Mouse (Mus musculus): ENCODE data around the gene Cdr2l.

Gene Cdr2l

DNA sequence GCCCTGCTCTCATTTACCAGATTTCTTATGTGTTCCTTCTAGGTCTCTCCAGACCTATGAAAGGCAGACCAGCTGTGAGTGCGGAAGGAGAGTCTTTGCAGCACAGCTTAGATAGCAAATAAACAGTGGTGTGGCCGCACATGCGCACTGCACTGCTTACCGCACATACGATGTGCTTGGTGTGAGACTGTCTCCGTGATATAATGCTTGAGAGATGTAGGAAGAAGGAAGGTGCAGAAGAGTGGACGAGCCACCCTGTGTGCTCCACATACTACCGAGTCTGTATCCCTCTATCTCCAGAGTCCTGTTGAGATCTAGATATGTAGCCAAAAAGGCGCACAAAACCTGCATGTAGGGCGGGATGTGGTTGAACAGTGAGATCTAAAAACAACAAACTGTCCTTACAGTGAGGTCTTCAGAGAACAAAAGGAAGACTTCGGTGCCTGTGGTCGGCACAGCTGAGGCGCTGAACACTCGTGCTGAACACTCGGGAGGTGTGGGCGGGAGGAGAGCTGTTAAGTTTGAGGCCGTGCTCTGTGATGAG lies 25.2 kb downstream of the Cdr2l start:
- DNase-seq (ENCODE audit: low spot score), result no peak

DNA sequence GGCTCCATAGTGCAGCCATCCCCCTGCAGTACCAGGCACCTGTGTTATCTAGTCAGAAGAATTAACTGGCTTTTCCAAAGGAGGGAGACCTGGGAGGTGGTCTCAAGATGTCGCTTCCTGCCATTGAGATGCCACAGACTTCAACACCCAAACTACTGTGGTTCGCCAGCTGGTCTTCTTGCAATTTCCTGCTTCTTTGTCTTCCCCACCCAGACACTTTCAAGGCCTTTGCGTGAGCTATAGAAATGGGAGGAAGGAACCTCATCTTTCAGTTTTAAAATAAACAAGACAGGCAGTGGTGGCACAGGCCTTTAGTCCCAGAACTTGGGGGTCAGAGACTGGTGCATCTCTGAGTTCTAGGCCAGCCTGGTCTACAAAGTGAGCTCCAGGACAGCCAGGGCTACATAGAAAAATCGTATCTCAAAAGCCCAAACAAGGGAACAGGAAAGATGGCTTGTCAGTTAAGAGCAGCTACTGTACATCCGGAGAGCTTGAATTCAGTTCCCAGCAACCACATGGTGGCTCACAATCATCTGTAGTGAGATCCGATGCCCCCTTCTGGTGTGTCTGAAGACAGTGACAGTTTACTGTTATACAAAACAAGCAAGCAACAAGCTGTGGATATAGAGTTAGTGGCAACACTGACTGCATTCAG lies 26.7 kb downstream of the Cdr2l start:
- DNase-seq (ENCODE audit: low spot score), result no peak

DNA sequence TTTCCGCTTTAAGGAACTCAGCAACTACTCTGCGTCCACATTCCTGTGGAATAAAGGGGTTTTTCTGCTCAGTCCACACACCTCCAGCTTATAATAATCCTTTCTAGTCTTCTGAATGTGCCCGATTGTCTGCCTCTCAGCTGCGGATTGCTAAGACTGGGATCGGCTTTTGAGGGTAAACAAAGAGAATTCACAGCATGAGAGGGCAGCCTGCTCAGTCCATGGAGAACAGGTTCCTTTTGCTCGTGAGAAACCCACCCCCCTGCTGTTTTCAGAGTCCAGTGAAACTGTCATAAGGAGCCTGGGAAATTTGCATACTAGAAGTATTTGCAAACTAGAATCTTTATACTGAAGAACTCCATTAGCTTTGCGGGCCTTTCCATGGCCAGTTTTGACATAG lies 27.8 kb downstream of the Cdr2l start:
- no peak for DNase-seq (ENCODE audit: low spot score)

DNA sequence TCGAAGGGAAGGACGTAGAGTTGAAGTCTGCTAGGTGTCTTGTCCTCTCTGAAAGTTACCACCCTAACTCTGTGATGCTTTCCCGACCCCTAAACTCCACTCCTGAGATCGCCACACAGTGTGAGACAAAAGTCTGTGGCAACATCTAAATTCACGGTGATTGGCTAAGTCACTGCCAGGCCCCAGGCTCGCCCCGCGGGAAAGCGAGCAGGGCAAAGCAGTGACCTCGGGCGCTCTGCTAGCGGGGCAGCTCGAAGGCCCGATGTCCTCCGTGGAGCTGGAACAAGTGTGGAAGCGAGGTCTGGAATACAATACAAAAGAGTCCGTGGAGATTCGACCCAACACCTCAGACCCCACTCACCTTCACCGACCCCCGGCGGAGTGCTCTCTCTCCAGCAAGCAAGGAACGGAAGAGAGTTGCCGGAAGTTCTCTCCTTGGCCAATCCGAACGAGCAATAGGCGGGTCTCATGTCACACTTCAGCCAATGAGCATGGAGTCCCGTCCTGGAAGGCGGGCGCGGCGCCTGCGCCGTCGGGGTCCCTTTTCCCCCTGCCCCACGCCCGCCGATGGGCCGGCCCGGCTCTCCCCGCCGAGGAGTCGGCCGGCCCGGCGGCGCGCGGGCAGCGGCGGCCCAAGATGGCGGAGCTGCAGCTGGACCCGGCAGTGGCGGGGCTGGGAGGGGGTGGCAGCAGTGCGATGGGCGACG lies 38.0 kb downstream of the Cdr2l start, which contains the start of the genes Atp5h and Kctd2:
Gene Atp5h, minus strand, starts transcription at position 432 of the 707 bp plus-strand sequence.
Gene Kctd2, plus strand, starts transcription at position 598 of the 707 bp plus-strand sequence.
- DNase-seq (ENCODE audit: low spot score), result peak; percentile 96

DNA sequence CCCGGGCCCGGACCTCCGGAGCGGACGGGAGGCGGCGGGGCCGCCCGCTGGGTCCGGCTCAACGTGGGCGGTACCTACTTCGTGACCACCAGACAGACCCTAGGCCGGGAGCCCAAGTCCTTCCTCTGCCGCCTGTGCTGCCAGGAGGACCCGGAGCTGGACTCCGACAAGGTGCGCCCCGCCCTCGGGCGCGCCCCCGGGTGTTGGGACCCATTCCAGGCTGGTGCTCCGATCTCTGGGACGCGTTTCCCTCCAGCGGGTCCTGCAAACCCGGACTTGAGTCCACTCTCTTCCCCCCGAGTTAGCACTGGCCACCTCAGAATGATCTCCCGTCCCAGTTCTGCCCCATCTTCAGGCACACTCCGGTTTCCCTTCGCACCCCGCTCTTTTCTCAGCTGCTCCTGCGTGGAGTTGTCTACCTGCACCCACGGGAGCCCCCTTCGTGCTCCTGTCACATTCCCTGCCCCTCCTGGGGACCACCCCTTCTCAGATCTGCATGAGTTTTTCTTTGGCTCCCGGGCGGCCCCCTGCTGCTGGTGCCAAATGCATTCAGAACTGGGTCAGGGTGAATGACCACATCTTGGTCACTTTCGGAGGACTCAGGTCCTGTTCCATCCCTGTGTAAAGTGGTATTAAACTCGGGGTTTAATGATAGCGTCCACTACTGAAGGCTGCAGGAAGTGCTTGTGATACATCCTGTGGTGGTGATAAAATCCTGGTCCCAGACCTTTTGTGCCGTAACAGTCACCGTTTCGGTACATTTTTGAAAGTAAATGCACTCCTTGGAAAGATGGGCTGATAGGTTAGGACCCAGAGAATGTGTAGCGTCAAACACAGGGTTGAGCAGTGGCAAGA lies 38.8 kb downstream of the Cdr2l start:
- peak; percentile 55 for DNase-seq (ENCODE audit: low spot score)

DNA sequence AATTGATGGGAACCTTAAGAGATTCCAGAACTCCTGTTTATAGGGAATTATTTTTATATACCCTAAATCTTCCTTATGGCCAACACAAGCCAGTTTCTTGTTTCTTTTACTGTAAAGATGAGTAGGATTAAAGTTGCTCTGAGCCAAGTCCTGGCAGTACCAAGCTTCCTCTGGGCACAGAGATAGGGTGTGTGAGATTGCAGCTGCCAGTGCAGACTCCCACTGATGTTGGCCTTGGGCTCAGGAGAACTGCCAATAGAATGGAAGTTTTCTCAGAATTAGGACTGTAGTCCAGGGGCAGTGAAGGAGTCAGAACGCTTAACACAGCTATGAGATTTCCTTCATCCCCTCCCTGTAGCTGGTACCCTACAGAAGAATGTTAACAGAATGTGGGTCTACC lies 39.6 kb downstream of the Cdr2l start:
- DNase-seq (ENCODE audit: low spot score), result no peak

DNA sequence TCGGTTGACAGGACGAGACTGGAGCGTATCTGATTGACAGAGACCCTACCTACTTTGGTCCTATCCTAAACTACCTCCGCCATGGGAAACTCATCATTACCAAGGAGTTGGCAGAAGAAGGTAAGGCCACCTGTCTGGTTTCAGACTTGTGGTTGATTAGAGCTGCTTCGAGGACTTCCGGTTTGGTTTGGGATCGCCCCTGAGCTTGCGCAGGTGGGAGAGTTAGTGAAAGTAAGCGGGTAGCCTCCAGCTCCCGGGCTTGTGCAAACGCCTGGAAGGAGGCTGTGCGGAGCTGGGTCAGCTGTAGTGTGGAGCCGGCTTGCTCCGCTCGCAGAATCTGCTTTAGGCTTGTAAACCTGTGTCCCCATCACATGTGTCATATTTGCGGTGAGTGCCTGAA lies 40.3 kb downstream of the Cdr2l start:
- DNase-seq (ENCODE audit: low spot score), result no peak

DNA sequence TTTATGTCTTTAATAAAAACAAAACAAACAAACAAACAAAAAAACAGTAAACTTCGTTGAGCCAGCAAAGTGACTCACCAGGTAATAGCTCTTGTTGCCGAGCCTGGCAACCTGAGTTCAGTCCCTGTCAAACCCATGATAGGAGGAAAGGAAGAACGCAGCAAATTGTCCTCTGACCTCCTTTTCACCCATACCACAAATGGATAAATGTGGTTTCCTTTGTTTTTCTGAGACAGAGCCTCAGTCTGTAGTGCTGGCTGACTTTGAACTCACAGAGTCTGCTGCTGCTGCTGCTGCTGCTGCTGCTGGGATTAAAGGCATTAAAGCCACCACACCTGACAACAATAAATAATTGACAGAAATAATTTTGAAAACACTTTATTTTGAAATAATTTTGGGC lies 41.4 kb downstream of the Cdr2l start:
- no peak for DNase-seq (ENCODE audit: low spot score)

DNA sequence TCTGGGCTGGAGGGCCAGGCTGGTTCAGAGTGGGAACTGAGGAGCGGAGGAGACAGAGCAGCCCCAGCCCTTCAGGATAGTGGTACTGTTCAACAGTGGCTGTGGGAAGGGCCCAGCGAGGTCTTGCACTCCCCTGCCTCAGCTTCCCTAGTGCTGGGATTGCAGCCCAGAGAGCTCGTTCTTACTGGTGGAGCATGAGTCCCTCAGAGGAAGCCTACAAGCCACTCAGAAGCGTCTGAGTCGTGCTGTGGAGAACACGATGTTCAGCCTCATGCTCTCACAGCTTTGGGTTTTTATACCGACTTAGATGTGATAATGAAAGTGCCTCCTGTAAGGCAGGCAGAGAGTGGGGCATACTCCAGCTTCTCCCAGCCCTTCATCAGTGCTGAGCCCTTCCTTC lies 43.0 kb downstream of the Cdr2l start:
- no peak for DNase-seq (ENCODE audit: low spot score)

DNA sequence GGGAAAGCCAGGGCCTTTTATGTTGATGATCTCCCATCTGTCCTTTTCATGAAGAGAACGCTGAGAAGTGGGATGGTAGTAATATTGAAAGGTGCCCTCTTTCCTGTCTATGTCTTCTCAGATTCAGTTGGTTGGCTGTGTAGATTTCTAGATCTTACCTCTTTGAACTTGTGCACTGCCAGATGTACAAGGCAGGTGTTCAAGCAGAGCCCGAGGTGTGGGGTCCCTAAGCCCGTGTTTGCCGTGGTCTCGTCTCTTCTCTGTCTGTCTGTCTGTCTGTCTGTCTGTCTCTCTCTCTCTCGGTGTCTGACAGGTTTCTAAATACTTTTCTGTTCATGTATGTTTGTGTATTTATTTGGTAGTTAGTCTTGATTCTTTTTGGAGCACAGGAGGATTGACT lies 44.0 kb downstream of the Cdr2l start:
- DNase-seq (ENCODE audit: low spot score), result no peak

DNA sequence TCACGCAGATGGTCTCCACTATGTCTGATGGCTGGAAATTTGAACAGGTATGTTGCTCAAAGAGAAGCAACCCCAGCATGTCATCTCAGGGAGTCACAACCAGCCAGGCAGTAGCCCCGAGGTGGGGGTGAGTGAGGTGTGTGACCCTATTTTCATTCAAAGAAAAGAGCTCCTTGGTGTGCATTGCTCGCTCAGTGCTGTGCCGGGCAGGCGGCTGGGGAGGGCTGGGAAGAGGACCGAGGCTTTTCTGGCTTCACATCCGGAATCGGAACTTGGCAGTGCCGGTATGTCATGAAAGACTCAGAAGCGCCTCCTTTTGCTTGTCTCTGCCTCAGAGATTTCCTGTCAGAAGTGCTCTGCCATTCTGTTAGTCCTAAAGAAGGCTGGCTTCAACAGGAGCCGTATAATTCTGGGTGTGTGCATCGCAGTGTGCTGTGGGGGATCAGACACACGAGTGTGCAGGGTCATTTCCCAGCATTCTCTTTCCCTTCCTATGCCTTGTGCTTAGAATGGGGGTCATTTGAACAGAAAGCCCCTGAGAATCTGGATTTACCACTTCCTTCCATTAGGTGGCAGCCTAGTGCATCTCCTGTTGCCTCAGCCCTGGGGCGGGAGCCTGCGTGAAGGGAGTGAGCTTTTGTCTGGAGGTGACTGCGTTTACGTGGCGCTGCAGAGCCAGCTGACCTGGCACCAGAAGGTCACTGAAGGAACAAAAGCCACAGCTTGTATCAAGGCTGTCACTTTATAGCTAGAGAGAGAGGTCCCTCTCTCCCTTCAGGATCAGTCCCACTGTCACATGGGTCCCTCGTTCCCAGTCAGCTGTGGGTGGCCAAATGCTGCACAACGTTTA lies 46.0 kb downstream of the Cdr2l start:
- peak; percentile 79 for DNase-seq (ENCODE audit: low spot score)

DNA sequence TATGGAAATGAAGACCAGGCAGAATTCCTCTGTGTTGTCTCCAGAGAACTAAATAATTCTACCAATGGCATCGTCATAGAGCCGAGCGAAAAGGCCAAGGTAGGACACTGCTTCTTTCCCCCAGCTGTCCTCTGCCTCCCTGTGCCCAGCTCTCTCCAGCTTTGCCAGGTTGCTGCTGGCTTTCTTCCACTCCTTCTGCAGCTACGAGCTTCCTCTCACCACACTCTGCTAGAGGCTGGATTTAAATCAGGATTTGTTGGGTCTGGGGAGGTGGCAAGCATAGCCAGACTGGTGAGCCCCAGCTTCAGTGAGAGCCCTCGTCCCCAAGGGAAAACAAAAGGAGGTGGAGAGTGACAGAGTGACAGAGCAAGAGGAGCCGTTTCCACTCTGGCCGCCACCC lies 47.6 kb downstream of the Cdr2l start:
- DNase-seq (ENCODE audit: low spot score), result no peak

DNA sequence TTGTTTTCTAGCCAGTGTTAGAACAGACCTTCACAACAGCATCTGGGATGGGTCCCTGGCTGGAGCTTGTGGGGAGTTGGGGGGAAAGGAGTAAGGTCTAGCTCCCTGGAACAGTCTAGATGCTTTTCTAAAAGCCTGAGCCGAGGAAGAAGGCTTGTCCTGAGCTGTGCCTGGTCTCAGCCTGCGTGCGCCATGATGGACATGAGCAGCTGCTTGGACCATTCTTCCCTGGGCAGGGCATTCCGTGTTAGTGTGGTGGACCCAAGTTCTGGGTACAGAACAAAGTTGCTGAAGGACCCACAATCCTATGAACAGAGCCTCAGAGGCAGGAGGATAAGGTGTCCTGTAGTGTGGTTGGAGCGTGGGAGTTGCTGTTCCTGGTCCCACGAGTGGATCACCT lies 48.8 kb downstream of the Cdr2l start:
- no peak for DNase-seq (ENCODE audit: low spot score)

DNA sequence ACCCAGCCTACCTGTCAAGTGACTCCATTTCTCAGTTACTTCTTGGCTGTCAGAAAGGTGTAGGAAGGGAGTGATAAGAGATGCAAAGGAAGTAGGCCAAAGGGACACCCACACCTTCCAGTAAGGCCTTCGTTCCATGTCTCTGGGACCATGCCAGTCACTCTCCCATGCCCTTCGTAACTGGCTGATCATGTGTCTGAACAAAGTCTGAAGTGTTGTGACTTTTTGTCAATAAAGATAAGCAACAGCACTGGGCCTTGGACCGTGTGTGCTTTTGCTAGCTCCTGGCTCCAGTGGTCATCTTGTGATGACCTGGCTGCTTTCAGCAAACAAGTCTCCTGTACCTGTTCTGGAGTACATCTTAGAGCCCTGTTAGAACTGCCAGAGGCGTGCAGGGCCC lies 51.1 kb downstream of the Cdr2l start:
- DNase-seq (ENCODE audit: low spot score), result no peak

DNA sequence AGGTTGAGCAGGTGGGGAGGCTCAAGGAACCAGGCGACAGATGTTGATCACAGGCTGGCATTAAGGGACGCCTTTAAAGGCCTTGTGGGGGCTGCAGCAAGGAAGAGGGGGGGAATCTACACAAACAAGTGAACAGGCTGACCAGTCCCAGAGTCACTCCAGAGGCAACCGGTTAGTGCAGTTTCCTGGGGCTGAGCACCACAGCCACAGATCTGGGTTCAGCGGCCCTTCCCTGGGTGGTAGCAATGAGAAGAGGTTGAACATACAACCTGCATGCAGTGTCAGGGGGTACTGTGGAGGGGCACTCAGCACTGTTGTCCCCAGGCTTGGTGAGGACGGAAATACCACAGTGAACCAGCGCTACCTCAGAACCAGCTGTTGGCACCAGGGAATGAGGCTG lies 51.6 kb downstream of the Cdr2l start:
- no peak for DNase-seq (ENCODE audit: low spot score)

DNA sequence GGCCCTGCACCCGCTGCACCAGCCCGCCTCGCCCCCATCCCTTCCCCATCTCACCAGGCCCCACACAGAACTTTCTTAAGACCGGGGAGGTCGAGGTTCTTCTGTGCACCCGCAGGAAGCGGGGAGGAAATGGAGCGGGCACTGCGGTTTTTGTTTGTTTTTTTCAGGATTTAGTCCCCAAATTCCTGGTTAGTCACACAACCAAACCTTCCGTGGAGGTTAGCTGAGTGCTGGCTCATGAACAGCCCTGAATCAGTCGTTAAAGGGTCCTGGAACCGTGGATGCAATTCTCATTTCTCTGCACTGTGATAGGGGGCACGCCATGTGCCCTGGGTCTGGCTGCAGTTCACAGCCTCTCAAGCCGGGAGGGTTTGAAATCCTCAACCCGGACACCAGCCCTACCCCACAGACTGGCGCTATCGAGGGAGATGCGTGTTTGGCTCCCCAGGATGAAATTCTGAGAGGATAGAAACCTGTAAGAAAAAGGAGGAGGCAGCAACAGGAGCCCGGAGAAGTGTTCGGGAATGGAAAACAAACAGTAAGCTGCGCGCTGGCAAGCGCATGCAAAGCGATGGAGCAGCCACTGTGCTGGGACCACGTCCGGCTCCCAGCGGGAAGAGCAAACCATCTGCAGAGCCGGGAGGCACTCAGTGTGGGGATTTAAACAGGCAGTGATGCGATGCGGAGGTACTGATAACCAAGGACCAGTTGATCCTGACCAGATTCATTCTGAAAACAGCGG lies 54.1 kb downstream of the Cdr2l start:
- DNase-seq (ENCODE audit: low spot score), result no peak

DNA sequence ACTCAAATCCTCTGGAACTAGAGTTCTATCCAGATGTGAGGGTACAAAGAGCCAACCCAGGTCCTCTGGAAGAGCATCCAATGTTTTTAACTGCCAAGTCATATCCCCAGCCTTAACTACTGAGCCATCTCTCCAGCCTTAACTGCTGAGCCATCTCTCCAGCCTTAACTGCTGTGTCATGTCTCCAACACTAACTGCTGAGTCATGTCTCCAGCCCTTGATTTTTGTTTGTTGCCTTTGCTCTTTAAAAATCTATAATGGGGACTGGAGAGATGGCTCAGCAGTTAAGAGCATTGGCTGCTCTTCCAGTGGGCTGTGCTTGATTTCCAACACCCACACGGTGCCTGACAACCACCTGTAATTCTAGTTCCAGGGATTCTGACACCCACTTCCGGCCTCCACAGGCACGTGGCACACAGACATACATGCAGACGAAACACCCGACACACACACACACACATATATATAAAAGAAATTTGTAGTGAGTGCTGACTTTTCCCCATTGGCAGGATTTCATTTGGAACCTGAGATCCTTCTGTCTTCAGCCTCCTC lies 55.9 kb downstream of the Cdr2l start:
- DNase-seq (ENCODE audit: low spot score), result no peak

DNA sequence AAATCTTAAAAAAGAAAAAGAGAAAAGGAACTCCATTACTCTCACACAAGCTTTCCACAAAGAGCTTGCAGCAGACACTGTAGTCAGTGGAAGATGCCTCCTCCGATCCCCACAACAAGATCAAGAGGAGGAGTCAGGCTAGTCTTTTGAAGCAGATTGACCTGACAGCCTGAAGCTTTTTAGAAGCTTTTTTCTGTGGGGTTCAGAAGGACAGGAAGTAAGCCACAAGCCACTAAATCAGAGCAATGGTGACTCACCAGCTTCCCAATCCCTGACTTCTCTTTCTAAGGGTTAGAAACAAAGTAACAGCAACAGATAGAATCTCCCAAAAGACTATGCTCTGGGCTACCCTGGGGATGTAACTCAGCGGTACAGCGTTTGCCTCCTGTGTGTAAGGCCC lies 57.6 kb downstream of the Cdr2l start:
- DNase-seq (ENCODE audit: low spot score), result no peak

DNA sequence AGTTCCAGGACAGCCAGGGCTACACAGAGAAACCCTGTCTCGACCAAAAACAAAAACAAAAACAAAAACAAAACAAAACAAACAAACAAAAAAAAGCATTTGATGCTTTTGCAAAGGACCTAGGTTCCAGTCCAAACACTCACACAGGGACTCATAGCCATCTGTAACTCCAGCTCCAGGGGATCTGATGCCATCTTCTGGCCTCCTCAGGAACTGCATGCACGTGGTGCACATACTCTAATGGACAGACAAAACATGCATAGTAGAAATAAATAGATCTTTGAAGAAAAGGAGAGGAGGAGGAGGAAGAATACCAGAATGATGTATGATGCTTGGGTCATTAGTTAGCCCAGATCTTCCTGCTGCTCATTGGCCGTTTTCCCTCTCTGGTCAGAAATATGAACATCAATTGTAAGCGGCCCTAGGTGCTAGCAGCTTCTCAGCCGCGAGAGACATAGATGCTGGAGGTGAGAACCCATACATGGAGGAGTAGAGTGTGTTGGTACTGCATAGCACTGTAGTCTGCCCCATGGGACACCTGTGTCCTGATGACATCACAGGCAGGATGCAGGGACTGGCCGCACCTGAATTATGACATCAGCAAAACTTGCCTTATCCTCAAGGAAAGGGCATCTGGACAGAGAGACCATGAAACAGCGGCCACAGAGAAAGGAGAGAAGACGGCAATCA lies 58.3 kb downstream of the Cdr2l start, which contains the start of gene Trim80:
Gene Trim80, plus strand, starts transcription at position 640 of the 690 bp plus-strand sequence.
- no peak for DNase-seq (ENCODE audit: low spot score)

DNA sequence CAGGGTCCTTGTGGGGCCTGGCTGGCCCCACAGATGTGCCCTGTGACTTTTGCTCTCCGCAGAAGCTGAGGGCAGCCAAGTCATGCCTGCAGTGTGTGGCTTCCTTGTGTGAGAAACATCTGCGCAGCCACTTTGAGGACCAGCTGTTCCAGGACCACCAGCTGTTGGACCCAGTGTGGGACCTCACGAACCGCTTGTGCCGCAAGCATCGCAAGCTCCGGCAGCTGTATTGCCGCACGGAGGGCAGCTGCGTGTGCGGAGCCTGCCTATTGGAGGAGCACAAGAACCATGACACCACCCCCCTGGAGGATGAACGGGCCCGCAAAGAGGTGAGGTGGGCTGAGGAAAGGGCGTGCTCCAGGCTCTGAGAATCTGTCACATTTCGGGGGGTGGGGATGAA lies 59.7 kb downstream of the Cdr2l start:
- no peak for DNase-seq (ENCODE audit: low spot score)
